Mouse (Mus musculus) neutrophil, adult 65 days (primary cell): ENCODE data around the gene Zfp235. TPM values are rescaled to one million over a fixed set of nuclear protein-coding genes. Genes with fewer than 3 reads are reported as not detected.

Experiments used
- total RNA-seq: library from RNA; stranded (reverse); gene quantifications from 2 replicates; pipeline ENCODE4 v1.2.4, GENCODE M21; 2023

Zfp235 gene
- total RNA-seq: 1.6 and 2.3 TPM in 2 replicates

DNA sequence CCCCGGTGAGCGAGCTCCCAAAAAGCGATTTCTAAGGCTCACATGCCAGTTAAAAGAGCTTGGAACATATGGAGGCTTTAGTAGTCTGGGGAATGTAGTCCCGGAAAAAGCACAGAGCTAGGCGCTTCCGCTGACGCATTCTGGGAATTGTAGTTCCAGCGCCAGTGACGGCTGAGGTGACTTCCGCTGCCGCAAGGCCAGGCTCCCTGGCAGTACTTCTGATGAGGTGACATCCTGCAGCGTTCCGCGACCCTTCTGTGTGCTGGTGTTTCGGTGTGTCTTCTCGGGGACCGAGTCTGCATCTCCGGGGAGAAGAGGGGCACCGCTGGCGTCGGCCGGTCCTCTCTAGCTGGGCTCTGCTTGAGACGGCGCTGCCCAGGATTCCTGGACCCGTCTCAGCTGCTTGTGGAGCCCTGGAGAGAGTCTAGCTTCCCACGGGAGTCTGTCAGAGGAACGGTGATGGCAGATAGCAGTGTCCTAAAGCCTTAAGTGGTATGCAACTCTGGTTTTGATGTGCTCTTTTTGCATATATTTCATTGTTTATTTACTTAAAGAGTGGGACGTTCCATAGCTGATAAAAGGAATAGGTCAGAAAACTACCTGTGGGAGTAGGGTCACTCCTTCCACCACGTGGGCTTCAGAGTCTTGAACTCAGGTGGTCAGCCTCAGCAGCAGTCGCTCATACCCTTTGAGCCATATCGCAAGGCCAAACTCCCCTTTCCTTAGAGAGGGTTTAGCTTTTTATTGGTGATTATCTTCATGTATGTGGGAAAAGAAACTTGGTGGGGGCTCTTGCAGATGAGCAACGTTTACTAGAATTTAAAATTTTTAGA lies at the start of gene Zfp235:
Gene Zfp235, plus strand, starts transcription at position 174 of the 833 bp plus-strand sequence.

DNA sequence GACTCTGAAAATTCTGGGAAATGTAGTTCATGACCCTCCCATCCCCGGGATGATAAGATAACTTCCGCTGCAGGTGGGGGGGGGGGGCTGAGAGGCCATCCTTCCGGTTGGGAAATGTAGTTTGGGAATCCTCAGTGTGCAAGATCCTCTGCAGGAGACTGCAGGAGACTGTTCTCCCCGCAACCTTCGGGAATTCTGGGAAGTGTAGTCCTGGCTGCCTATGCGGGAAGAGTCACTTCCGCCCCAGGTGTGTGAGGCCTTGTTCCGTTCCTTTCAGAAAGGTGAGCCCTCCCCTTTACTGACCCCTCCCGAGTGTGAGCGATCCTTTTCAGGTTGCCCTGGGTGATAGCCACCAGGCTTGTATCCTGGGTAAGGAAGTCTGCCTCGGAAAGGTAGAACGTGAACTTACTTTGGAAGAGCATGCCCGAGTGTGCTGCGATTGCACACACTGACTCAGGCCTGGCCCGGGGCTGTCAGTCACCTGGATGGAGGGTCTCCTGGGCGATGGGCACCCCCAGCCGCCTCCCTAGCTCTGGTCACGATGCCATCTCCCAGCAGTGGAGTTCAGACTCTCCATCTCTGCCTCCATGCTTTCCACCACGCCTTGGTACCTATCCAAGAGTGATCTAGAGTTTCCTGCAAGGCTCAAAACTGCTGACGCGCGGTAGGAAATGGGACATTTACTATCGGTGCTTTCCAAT lies 21.7 kb upstream of the Zfp235 start, which contains the start of gene Zfp112:
Gene Zfp112, plus strand, starts transcription at position 159 of the 701 bp plus-strand sequence.

DNA sequence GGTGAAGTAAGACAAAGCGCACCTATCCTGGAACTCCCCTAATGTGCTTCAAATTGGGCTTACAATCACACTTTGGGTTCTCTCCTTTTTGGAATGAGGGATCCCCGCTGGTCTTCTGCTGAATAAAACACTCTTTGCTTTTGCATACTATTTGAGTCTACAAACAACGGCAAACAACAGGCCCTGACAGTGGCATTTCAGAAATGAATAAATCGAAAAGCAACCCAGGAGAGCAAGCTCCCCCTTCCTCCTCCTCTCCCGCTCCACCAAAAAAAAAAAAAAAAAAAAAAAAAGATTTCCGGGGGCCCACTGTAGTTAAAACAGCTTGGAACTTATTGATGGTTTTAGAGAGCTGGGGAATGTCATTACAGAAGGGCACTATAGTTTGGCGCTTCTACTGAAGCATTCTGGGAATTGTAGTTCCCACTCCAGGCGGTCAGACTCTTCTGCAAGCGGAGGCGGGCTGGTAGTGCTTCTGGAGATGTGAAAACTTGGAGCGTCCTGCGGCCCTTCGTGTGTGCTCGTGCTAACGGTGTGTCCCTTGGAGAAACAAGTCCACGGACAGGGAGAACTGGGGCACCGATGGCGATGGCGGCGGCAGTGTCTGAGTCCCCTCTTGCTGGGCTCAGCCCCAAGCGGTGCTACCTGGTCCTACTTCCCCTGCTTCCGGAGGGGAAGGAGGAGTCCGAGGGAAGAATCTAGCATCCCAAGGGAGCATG lies 40.8 kb downstream of the Zfp235 start, which contains the start of gene Zfp114:
Gene Zfp114, plus strand, starts transcription at position 443 of the 719 bp plus-strand sequence.

Other genes starting within 250 kb of the Zfp235 start
- gene Vmn1r178, start 242.2 kb upstream of the Zfp235 start, total RNA-seq: not detected in 2 replicates
- not detected in 2 replicates for gene Vmn1r179, start 207.2 kb upstream of the Zfp235 start, total RNA-seq
- gene Vmn1r180, start 183.5 kb upstream of the Zfp235 start, total RNA-seq: not detected in 2 replicates
- gene Vmn1r181, start 159.6 kb upstream of the Zfp235 start, total RNA-seq: not detected in 2 replicates
- gene V1rd19, start 132.5 kb upstream of the Zfp235 start, total RNA-seq: not detected in 2 replicates
- gene Vmn1r183, start 80.9 kb upstream of the Zfp235 start, total RNA-seq: not detected in 2 replicates
- gene Zfp180, start 52.2 kb upstream of the Zfp235 start, total RNA-seq: 14.1 and 21.8 TPM in 2 replicates
- 2.0 TPM in 2 replicates for gene Zfp112, start 21.9 kb upstream of the Zfp235 start, total RNA-seq
- not detected in 2 replicates for gene Zfp114, start 40.9 kb downstream of the Zfp235 start, total RNA-seq
- 1.8 and 2.9 TPM in 2 replicates for gene Zfp111, start 77.3 kb downstream of the Zfp235 start, total RNA-seq
- 0.39 and 1.1 TPM in 2 replicates for gene Zfp109, start 103.4 kb downstream of the Zfp235 start, total RNA-seq
- not detected in 2 replicates for gene Zfp108, start 120.6 kb downstream of the Zfp235 start, total RNA-seq
- 0.19 TPM in 1 of 2 replicates, not detected in the other for gene Zfp93, start 136.3 kb downstream of the Zfp235 start, total RNA-seq
- gene Zfp61, start 167.1 kb downstream of the Zfp235 start, total RNA-seq: 1.2 and 1.4 TPM in 2 replicates
- not detected in 2 replicates for gene Zfp94, start 182.5 kb downstream of the Zfp235 start, total RNA-seq
- gene Tescl, start 199.8 kb downstream of the Zfp235 start, total RNA-seq: not detected in 2 replicates
- not detected in 2 replicates for gene Lypd5, start 215.0 kb downstream of the Zfp235 start, total RNA-seq
- 18.0 and 26.6 TPM in 2 replicates for gene Kcnn4, start 236.1 kb downstream of the Zfp235 start, total RNA-seq